Mouse (Mus musculus) retina, postnatal 7 days (tissue): ENCODE measurements around the gene Bex6.

Experiments used
- DNase-seq: peaks from one replicate; pipeline ENCODE4 v3.0.0-alpha.2; 2012; ENCODE audit warnings: low read depth, low spot score

The Bex6 gene

GRCm38 (mm10) chr16:32179333-32179901 is at the start of gene Bex6:
Gene Bex6 (plus strand): TSS chr16:32179823.
- DNase-seq, result no peak

- no peak for DNase-seq
Observed at GRCm38 (mm10) chr16:32130190-32130826, 49.3 kb upstream of the Bex6 start.

DNA sequence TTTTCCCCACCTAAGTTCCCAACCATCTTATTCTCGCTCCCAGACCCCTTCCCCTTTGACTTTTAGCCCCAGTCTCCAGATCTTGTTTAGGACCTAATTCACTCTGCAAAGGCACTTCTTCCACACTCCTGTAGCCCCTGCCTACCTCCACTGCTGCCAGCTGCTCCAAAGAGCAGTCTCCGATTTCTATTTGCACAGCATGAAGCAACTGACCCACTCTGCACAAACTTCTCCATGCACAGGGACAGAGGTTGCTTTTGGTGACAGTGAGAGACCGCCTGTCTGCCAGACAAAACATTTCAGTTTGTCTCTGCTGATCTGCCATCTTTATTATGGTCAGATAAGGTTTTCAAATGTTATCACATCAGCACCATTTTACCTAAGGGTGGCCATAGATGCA is 46.5 kb upstream of the Bex6 start:
- no peak for DNase-seq

DNA sequence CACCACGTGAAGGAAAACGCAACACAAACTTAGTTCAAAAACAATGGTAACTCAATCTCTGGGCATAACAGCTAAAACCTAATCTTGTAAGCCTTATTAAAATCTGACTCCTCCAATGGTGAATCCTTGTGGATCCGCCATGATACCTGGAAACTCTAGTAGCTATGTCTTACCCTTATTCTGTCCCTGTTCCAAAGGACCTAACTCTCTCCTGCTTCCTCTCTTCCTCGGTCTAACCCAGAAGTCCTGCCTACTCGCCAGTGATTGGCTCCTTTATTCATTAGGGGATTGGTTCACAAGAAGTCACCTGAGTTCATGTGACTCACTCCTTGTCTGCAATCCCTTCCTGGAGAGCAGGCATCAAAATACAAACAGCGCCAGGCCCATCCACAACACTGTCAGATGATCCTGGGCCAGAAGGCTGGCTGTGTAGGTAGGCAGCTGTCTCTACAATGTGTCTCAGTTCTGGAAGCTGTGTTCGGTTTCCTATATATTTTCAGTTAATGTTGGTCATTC is 43.7 kb upstream of the Bex6 start:
- DNase-seq, result no peak

- no peak for DNase-seq
Observed at GRCm38 (mm10) chr16:32138954-32139353, 40.7 kb upstream of the Bex6 start.

DNA sequence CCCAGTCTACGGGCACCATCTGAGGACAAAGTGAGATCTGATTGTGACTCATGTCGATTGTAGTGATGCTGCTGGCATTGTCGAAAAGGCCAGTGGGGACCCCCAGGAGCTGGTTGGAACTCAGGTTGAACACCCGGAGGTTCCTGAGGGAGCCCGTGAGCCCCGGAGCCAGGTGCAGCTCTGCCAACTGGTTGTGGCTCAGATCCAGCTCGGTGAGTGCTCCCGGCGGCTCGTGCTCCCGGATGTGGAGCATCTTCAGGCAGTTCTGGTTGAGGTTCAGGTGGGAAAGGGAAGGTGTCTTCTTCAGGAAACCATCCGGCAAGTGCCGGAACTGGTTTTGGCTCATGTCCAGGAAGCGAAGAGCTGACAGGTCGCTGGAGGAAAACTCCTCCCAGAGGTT is 35.9 kb upstream of the Bex6 start:
- DNase-seq, result no peak

DNA sequence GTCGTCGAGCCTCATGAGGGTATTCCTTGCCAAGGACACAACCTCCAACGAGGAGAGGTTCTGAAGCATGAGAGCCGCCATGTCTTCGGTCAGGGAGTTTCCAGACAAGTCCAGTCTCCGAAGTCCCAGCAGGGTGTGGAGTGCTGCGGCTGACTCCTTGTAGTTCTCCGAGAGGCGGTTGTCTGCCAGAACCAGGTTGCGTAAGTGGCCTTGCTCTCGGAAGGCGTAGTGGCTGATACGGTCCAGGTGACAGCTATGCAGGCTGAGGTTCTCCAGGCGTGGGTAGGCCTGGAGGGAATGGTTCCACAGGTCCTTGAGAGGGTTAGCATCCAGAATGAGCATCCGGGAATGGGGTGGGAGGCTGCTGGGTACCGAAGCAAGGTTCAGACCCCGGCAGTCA is 35.0 kb upstream of the Bex6 start:
- no peak for DNase-seq

- DNase-seq, result no peak
Observed at GRCm38 (mm10) chr16:32147589-32148207, 31.9 kb upstream of the Bex6 start.

- no peak for DNase-seq
Observed at GRCm38 (mm10) chr16:32153976-32154375, 25.6 kb upstream of the Bex6 start.

DNA sequence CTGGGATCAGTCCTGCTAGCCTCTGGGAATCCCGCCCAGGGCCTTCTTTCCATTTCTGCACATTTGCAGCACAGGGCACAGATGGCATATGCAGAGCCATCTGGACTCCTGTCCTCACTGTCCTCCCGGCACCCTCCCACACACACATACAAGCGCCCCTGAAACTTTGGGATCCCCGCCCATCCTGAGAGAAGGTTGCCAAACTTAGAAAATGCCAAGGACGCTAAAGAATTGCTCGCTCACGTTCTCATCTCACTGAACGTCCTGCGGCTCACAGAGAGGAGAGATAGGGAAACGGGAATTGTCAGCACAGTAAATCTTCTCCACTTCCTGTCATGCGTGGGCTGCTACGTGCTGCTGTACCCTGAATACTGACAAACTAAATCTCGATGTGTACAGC is 25.2 kb upstream of the Bex6 start:
- no peak for DNase-seq

DNA sequence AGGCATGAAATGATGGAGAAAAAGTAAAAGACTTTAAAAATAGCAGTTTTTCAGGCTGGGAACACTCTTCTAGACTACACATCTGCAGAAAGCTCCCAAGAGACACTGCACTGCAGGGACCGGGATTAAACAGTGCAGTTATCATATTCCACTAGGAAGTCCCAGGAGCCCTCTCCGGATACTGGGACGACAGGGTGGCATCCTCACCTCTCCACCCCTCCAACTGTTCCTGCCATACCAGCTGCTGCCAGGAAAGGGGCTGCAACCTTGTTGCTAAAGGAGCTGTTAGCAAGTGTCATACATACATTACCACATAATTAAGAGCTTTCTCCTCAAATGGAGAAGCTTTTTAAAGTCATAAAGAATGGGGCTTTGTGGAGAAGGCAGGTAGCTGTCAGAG is 22.9 kb upstream of the Bex6 start:
- no peak for DNase-seq

GRCm38 (mm10) chr16:32157369-32157768 is 22.3 kb upstream of the Bex6 start:
- DNase-seq, result no peak

DNA sequence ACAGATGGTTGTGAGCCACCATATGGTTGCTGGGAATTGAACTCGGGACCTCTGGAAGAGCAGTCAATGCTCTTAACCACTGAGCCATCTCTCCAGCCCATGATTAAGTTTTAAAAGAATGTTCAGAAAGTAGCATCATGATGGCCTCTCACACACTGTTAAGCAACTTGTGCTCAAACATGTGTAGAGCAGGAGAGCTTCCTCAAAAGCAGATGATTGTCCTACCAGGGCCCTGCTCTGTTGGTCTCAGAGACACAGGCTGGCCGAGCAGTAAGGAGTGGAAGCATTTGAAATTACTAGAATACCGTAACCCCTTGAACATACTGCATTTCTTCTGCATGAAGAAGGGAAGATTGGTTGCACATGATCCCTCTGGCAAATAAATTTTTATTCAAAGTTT is 20.7 kb upstream of the Bex6 start:
- DNase-seq, result no peak

- DNase-seq, result no peak
Observed at GRCm38 (mm10) chr16:32160742-32161323, 18.8 kb upstream of the Bex6 start.

DNA sequence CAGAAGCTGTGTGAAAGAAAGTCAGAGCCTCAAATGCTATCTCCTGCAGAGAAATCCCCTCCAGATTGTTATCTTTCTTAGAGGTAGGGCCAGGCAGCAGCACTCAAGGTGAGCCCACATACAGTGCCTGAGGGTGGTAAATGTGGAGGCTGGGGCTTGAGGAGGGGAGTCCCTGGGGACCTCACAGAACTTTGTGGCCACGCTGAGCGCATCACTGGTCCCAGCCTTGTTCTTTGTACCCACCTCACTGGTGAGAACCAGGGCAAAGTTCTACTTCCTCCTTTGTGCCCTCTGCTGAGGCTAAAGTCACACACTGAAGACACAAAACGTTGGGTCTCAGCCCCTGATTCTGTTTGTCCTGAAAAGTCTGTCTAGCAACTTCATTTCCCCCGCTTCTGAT is 16.2 kb upstream of the Bex6 start:
- DNase-seq, result no peak

DNA sequence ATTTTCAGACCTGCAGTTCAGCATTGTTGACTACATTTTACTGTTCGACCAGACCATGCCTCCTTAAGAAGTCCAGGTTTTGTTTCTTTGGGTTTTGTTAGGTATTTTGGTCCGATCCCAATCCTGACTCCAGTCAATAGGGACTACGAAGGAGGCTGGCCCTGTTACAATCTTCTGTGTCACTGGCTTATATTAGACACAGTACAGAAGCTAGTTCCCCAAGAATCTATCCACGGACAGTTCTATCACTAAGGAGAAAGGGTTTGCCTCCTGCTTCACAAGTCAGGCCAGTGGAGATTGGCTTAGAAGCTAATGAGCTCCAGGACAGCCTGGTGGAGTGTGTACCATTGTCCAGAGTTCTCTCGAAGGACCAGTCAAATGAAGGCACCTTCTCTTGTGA is 15.7 kb upstream of the Bex6 start:
- DNase-seq, result no peak

DNA sequence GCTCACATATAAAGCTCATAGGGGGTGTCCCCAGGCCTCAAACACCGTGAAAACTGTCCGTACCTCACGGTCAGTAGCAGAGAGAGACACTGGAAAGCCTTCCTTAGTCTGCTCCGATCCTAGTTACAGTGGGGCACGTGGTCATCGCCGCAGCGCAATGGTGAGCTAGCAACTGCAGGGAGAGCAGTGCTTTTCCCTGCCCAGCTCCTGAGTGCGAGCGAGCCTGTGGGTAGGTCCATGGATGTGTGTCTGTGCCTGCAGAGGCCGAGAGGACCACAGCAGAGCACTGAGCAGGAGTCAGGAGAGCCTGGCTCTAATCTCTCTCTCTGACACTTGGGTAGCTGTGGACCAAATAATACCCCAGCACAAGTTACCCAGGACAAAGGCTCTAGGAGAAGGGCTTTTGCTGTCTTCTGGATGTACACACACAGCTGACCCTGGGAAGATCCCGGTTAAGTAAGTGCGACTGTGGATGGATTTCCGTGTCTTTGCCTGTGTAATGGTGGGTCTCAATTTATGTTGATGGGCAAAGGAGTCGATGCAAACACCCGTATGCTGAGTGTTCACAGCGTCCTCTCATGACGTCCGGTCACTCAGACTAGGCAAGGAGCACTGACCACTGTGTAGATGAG is 15.1 kb upstream of the Bex6 start:
- DNase-seq, result no peak

GRCm38 (mm10) chr16:32165281-32165821 is 14.3 kb upstream of the Bex6 start, which contains the start of gene Nrros:
Gene Nrros (minus strand): TSS chr16:32165594.
- no peak for DNase-seq

GRCm38 (mm10) chr16:32167819-32168545 is 11.6 kb upstream of the Bex6 start:
- DNase-seq, result no peak

- no peak for DNase-seq
Observed at GRCm38 (mm10) chr16:32171031-32171731, 8.4 kb upstream of the Bex6 start.

DNA sequence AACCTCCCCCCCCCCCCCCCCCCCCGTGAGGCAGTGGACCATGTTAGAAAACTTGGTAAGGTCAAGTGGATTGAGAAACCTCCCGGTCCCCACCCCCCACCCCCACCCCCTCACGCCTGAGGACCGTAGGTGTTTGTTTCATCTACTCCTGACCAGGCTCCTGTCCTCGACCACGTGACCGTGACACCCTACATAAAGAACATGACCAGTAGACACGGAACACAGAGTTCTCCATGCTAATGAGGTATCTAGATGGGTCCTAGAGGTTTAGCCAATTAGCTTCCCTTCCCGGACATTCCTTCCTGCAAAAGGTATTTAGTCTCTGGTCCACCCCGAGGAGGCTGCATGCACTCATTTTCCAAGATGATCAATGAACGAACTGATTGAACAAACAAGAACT is 6.2 kb upstream of the Bex6 start:
- no peak for DNase-seq
